Mouse (Mus musculus) cerebellum, adult (tissue): ENCODE data around the gene Pgbd1.
"Not testable (repeated sequence)": the region's sequence is repeated elsewhere in the genome, so short reads cannot be mapped to it uniquely, and the experiment has no call there.

Experiments
- ATAC-seq: cut with Nextera tagmentation; 2 replicates; pipeline ENCODE4 v1.9.2; 2017; ENCODE audit warnings: mild to moderate bottlenecking, moderate library complexity, mixed read lengths; ENCODE audit not compliant: insufficient number of reproducible peaks, low FRiP score, low TSS enrichment

Pgbd1 gene

GRCm38 (mm10) chr13:21440503-21441206, at the start of gene Pgbd1:
TSS of gene Pgbd1 (minus strand) at chr13:21441058.
- ATAC-seq: peak; percentile 97

GRCm38 (mm10) chr13:21486881-21487280, 46.0 kb upstream of the Pgbd1 start:
- no peak for ATAC-seq

GRCm38 (mm10) chr13:21478759-21479670, 38.2 kb upstream of the Pgbd1 start, which contains the start of the genes Zkscan4 and Gm10065:
TSS of gene Zkscan4 (plus strand) at chr13:21478907.
TSS of gene Gm10065 (minus strand) at chr13:21479441.
- ATAC-seq: peak; percentile 94

GRCm38 (mm10) chr13:21472427-21472826, 31.6 kb upstream of the Pgbd1 start:
- no peak for ATAC-seq

GRCm38 (mm10) chr13:21469097-21469496, 28.2 kb upstream of the Pgbd1 start:
- no peak for ATAC-seq

- ATAC-seq: peak; percentile 100
These were observed 27.5 kb upstream of the Pgbd1 start, which contains the start of gene Nkapl for GRCm38 (mm10) chr13:21468061-21469019. TSS of gene Nkapl (minus strand) at chr13:21468509.

- ATAC-seq: no peak
These were observed 26.5 kb upstream of the Pgbd1 start for GRCm38 (mm10) chr13:21467336-21467735.

GRCm38 (mm10) chr13:21462516-21462915, 21.7 kb upstream of the Pgbd1 start:
- not testable (repeated sequence) for ATAC-seq

GRCm38 (mm10) chr13:21456347-21456746, 15.5 kb upstream of the Pgbd1 start:
- ATAC-seq: no peak

GRCm38 (mm10) chr13:21454133-21454532, 13.3 kb upstream of the Pgbd1 start:
- no peak for ATAC-seq

- peak; percentile 97 for ATAC-seq
These were observed 12.6 kb upstream of the Pgbd1 start, which contains the start of gene Zscan26 for GRCm38 (mm10) chr13:21453449-21453848. TSS of gene Zscan26 (minus strand) at chr13:21453730.

- ATAC-seq: no peak
These were observed 12.2 kb upstream of the Pgbd1 start for GRCm38 (mm10) chr13:21453042-21453441.

GRCm38 (mm10) chr13:21447856-21448614, 7.2 kb upstream of the Pgbd1 start:
- ATAC-seq: no peak

- ATAC-seq: no peak
These were observed 5.9 kb upstream of the Pgbd1 start for GRCm38 (mm10) chr13:21446796-21447195.

- ATAC-seq: peak; percentile 18; the same call in 1 of the 2 replicates
These were observed 332 bp upstream of the Pgbd1 start for GRCm38 (mm10) chr13:21441207-21441572.

GRCm38 (mm10) chr13:21435476-21435875, 5.4 kb downstream of the Pgbd1 start:
- ATAC-seq: no peak

GRCm38 (mm10) chr13:21427631-21428030, 13.2 kb downstream of the Pgbd1 start:
- ATAC-seq: no peak

GRCm38 (mm10) chr13:21423301-21423700, 17.6 kb downstream of the Pgbd1 start:
- no peak for ATAC-seq

- no peak for ATAC-seq
These were observed 22.0 kb downstream of the Pgbd1 start for GRCm38 (mm10) chr13:21418865-21419264.
